Mouse (Mus musculus) lung, postnatal 36 days (tissue): ENCODE data around the gene Tcf20.

Source experiments
- DNase-seq: peaks from one replicate; pipeline ENCODE4 v3.0.0; 2022; ENCODE audit warnings: mixed read lengths

Tcf20 gene

GRCm38 (mm10) chr15:82992079-82992783, 4.6 kb upstream of the Tcf20 start:
- DNase-seq: no peak

DNA sequence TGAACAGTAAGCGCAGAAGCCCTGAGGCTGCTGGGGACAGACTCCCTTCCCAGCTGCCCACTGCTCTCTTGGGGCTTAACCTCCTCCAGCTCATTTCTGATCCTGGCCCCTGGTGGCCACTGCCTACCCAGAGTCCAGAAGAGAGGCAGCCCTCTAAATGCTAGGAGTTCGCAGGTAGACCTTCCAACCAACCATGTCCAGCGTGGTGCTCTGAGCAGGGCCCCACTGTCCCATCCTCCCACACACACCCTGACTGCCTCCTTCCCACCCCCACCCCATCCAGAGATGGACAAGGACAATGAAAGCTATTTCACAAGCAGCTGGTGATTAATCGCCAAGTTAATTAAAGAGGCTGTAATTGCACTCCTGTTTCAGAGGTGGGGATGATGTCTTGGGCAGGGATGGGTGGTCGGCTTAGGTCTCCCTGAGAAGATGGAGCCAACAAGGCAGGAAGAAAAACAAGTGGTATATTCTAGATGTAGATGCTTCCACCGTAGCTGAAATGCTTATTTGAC, 1.6 kb upstream of the Tcf20 start:
- no peak for DNase-seq

- DNase-seq: no peak
Measured at GRCm38 (mm10) chr15:82987014-82987731, 499 bp downstream of the Tcf20 start.

GRCm38 (mm10) chr15:82984574-82984973, 3.1 kb downstream of the Tcf20 start:
- no peak for DNase-seq

DNA sequence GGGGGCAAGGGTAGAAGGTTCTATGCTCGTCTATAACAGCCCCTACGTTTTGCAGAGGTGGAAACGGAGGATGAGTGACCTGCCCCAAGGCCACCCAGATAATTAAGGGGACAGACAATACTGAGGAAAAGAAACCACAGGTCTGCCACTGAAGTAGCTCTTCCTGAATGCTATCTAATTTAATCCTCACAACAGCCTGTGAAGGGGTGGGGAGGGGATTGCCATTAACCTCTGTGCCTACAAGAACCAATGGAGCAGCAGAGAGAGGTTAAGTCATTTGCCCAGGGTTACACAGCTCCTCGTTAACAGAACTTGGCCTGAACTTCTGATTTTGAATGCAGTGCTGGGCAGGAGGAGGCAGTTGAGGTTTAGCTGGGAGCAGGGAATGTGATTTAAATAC, 3.6 kb downstream of the Tcf20 start:
- DNase-seq: no peak

GRCm38 (mm10) chr15:82983416-82984026, 4.2 kb downstream of the Tcf20 start:
- DNase-seq: no peak

DNA sequence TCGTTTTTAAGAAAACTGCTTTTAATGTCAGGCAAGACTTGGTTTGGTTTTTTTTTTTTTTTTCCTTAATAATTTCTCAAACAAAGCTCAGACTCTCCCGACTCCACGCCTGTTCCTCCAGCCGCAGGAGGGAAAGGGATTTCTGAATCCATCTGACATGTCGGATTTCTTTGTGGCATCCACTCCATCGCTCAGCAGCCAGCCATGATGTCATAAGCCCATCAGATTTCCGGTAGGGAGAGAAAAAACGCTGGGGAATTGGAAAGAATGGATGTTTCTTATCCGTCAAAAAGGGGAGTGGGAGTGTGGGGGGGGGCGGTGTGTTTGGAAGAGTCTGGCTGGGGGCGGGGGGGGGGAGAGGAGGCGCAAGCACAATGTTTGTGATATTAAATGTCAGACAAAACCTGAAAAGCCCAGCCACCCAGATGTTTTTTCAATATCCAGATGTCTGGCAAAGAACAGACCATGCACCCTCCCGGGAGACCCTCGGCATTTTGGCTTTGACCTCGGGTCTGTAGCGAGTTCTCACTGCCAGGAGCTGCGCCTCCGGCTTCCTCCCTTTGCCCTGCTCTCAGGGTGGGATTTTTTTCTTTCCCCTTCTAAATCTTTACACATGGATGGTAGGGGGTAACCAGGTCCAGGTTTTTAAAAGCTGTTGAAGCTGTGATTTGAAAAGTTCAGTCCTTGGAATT, 4.8 kb downstream of the Tcf20 start:
- no peak for DNase-seq

- no peak for DNase-seq
Measured at GRCm38 (mm10) chr15:82981676-82982520, 5.8 kb downstream of the Tcf20 start.

- no peak for DNase-seq
Measured at GRCm38 (mm10) chr15:82979531-82979930, 8.1 kb downstream of the Tcf20 start.

GRCm38 (mm10) chr15:82974471-82974870, 13.2 kb downstream of the Tcf20 start:
- DNase-seq: no peak

GRCm38 (mm10) chr15:82969206-82969721, 18.4 kb downstream of the Tcf20 start:
- DNase-seq: no peak

DNA sequence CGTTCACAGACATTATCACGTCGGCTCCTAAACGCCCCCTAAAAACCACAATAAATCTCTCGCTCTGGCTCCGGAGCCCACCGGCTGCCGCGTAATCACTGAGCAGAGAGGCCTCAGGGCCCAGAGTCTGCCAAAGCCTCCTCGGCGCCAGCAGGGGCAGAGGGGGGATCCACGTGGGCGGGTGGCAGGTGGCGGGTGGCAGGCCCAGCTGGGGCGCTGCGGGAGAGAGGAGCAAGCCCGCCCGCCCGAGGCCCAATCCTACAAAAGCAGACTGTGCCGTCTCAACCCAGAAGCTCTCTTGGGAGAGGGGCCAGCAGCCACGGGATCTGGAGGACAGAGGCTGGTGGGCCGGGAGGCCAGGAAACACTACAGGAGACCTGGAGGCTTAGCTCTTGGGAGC, 19.2 kb downstream of the Tcf20 start:
- no peak for DNase-seq

DNA sequence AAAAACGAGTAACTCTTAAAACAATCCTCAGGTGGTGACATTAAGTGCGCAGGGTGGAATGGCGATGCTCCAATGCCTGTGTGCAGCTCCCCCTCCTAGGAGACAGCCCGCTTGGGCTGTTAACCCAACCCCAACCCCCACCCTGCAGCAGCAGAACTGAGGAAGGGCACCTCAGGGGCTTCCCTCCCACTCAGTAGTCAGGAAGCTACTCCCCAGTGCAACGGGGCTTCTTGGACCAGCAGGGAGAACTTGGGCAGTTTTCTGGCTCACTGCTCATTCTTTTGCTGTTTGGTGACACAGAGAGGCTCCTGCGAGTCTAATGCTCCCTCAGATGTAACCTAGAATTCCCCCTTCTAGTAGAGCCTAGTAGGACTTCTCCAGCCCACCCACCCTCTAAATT, 19.7 kb downstream of the Tcf20 start:
- DNase-seq: no peak

- DNase-seq: no peak
Measured at GRCm38 (mm10) chr15:82964266-82964825, 23.3 kb downstream of the Tcf20 start.

GRCm38 (mm10) chr15:82963556-82964156, 24.0 kb downstream of the Tcf20 start:
- no peak for DNase-seq

DNA sequence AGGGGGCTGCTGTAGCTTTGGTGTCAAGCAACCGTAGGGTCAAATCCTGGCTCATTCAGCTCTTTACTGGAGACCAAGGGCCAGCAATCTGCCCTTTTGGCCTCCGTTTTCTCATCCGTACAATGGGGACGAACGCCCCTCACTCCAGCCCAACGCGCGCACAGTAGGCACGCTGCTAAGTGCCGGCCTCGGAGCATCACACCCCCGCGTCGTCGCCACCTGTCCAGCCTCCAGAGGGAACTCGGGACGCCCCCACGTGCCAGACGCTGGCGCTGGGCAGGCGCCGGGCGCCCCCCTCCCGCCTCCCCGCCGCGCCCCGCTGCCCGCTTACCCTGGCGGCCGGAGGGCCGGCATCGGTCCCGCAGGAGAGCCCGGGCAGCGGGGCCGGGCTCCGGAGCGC, 24.6 kb downstream of the Tcf20 start:
- no peak for DNase-seq

DNA sequence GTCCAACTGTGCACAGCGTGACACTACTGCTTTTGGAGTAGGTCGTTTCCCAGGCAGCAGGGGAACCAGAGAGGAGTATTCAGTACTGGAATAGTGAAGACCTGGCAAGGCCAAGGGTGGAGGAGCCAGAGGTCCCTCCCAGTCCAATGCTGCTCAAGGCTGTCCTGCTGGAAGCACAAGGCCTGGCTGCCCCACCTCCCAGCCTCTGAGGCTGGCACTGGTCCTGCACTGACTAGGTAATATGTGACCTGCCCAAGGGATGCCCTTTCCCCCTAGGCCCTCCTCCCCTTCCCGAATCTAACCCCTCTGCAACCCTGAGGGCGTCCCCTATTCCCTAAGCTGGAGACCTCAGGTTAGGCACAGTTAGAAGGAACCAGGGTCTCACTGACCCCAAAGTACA, 25.1 kb downstream of the Tcf20 start:
- DNase-seq: no peak

- no peak for DNase-seq
Measured at GRCm38 (mm10) chr15:82960786-82961561, 26.7 kb downstream of the Tcf20 start.

DNA sequence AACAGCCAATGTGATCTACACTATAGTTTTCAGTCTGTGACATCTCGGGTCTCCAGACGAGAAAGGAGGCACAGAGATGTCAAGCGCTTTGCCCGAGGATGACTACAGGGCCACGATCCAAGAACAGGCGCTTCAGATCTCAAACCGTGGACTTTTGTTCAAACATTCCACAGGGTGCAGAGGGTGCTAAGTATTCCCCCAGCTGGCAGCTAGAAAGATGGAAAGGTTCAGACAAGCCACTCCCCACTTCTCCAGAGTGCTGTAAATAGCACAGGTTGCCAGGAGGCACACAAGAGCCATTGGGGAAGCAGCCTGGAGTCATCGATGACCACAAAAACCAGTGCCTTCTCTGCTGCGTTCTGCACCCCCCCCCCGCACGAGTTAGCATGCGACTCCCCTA, 28.5 kb downstream of the Tcf20 start:
- DNase-seq: peak; percentile 62

GRCm38 (mm10) chr15:82958253-82958701, 29.4 kb downstream of the Tcf20 start:
- no peak for DNase-seq
